Mouse (Mus musculus): ENCODE measurements around the gene Lce6a.

Lce6a gene

DNA sequence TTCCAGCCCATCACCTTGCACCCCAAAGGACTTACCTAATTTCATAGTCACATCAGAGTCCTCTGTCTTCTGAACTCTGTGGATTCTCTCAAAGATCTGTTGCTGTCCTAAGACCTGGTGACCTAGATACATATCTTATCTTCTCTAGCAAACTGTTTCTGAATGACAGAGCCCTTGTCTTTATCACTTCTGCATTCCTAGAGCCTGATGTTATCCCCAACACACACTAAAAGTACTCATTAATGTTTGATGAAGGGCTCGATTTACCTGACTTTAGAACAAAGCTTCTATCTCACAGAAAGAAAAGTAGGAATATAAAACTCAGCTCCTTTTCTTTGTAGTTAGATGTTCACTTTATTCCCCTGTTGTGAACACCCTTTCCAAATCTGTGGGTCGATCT, at the start of gene Lce6a:
TSS of gene Lce6a (minus strand) at position 101 of the 400 bp plus-strand sequence.
- DNase-seq (ENCODE audit: low spot score), result no peak

DNA sequence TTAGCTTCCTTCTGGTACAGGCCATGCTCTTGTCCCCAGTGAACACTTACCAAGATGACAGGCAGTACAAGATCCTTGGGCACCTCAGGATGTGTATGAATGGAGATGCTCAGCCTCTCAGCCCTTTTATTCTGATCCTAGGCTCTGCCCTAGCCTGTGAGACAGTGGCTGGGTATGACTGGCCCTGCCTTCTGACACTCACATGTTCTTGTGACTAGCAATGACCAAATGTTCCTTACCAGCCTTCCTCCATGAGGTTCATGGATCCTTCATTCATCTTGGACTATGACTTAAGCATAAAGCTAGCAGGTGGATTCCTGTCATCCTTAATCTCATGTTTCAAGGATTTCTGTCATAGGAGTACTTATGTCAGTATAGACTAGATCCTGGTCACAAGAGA, 48.8 kb upstream of the Lce6a start, which contains the start of gene Lce1a2:
TSS of gene Lce1a2 (minus strand) at position 101 of the 400 bp plus-strand sequence.
- no peak for DNase-seq (ENCODE audit: low spot score)

DNA sequence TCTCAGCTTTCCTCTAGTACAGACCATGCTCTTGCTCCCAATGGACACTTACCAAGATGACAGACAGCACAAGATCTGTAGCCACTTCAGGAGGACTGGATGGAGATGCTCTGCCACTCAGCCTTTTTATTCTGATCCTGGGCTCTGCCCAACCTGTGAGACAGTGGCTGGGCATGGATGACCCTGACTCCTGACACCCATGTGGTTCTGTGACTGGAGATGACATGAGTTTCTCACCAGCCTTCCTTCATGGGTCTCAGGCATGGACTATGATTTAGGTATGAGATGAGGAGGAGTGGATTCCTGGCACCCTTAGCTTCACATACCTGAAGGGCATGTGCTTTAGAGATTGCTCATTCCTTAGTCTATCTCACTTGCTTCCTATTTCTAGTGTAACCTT, 35.4 kb upstream of the Lce6a start, which contains the start of gene Lce1b:
TSS of gene Lce1b (minus strand) at position 101 of the 400 bp plus-strand sequence.
- DNase-seq (ENCODE audit: low spot score), result no peak

DNA sequence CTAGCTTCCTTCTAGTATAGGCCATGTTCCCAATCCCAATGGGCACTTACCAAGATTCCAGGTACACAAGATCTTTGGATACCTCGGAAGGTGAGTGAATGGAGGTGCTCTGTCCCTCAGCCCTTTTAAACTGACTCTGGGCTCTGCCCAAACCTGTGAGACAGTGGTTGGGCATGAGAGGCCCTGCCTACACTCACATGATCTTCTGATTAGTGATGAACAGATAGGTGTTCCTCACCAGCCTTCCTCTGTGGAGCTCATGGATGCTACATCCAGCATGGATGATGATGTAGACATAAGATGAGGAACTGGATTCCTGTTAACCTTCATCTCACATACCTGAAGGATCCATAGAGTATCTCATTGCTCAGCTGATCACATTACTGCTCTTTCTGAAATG, 26.7 kb upstream of the Lce6a start, which contains the start of gene Lce1a1:
TSS of gene Lce1a1 (minus strand) at position 101 of the 400 bp plus-strand sequence.
- DNase-seq (ENCODE audit: low spot score), result no peak

DNA sequence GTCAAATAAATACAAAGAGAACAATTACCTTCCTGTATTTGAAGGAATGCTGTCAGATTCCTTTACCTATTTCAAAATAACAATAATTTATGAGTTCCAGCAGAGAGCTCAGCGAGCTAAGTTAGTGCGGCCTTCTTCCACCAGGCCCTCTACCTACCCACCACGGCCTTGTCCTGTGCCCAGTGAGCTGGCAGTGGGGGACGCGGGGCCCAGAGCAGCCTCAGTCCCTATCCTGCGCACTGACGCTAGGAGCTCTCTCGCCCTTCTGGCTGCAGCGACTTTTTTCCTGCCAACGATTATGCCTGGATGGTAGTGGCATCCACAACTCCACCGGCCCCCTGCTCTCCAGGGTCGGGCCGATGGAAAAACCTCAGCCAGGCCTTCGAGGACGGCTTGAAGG, 18.4 kb upstream of the Lce6a start:
- no peak for DNase-seq (ENCODE audit: low spot score)

DNA sequence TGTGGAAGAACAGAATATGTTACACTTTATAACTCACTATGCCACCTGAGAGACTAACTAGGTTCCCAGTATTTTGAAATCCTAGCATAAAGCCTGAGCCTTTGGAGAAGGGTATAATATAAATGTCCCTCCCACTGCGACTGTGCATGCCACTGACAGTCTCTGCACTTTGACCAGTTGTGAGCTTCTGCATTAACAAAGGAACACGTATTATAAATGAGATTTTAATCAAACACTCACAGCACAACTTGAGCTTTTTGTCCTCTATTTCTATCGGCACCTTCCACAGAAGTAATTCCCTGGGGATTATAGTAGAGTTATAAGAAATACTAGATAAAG, 17.2 kb upstream of the Lce6a start:
- no peak for DNase-seq (ENCODE audit: low spot score)

GRCm38 (mm10) chr3:92637745-92638652, 16.5 kb upstream of the Lce6a start:
- DNase-seq (ENCODE audit: low spot score), result no peak

- DNase-seq (ENCODE audit: low spot score), result no peak
These were observed 11.7 kb downstream of the Lce6a start for GRCm38 (mm10) chr3:92609804-92610203.

DNA sequence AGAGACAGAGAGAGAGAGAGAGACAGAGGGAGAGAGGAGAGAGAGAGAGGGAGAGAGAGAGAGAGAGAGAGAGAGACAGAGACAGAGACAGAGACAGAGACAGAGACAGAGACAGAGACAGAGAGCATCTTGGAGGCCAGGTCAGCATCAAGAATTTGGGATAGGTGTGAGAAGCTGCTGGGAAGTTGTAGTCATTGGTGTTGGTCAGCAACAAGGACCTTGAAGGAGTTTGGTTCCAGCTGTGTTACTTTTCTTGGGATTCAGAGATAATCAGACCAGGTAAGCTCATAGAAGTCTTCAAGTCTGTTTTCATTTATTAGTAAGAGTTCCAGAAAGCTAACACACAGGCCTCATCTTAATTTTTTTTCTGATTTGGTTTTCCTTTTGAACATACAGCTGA, 14.1 kb downstream of the Lce6a start, which contains the start of gene 2210017I01Rik:
TSS of gene 2210017I01Rik (minus strand) at position 101 of the 400 bp plus-strand sequence.
- DNase-seq (ENCODE audit: low spot score), result no peak

GRCm38 (mm10) chr3:92602169-92602568, 19.3 kb downstream of the Lce6a start:
- no peak for DNase-seq (ENCODE audit: low spot score)

DNA sequence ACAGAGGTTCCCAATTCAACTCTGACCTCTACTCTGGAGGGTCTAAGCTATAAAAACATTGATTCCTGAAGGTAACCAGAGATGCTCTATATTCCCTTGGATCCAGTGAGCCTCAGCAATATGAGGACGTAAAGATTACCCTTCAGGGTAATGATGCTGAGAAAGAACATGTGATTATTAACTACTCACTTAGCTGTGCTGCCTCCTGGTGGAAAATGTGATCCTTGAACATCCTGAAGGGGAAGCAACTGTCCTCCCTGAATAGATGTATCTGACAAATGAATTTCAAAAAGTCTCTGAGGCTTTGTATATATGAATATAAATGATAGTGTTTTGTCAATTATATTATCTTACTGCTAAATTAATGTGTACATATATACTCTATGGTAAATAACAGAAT, 21.0 kb downstream of the Lce6a start:
- DNase-seq (ENCODE audit: low spot score), result no peak

DNA sequence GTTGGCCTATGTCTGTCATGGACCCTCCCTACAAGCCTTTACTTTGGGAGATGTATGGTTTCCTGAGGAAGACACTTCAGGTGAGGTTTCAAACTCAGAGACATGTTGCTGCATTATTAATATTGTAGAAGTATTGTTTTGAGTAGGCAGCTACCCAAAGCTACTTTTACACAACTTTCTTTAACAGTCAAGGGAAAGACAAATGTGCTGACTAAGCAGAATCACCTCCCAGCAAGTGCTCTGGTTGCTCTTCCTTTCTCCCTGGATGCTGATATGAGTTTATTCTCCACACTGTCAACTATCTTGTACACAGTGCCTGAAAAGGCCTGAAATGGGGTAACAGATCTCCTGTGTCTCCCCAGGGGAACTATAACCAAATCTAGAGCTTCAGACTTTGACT, 21.5 kb downstream of the Lce6a start:
- DNase-seq (ENCODE audit: low spot score), result no peak

DNA sequence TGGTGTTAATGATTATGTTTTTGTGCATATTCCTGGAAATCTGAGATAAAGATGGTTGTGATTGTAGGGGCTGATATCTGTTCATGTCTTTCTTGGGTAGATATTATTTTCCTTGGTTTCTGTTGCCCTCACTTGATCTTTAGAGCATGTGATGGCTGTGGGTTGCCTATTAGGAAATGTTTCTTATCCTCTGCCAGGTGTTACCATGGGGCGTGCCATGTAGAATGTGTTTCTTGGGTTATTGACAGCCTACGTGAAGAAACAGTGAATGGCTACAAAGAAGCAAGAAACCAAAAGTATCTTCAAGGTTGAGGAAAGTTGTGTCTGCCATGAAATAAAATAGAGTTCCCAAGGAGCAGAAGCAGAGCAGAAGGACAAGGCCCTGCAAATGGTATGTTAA, 23.0 kb downstream of the Lce6a start:
- no peak for DNase-seq (ENCODE audit: low spot score)

- DNase-seq (ENCODE audit: low spot score), result no peak
These were observed 32.6 kb downstream of the Lce6a start, which contains the start of gene Smcp for GRCm38 (mm10) chr3:92588858-92589257. Gene Smcp (minus strand): TSS chr3:92588997.

DNA sequence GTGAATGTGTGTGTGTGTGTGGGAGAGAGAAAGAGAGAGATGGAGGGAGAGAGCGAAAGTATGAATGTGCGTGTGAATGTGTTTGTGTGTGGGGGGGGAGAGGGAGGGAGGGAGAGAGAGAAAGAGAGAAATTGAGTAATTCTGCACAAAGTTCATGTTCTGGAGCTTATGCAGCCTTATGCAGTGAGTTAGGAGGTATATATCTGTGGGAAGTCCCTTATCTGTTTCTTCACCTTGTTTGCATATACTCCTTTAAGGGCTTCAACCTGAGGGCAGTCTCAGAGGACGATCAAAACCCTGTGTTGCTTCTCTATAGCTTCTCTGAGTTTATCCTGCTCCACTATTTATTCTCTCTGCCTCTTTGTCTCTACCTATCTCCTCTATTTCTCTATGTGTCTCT, 34.3 kb downstream of the Lce6a start:
- no peak for DNase-seq (ENCODE audit: low spot score)

GRCm38 (mm10) chr3:92585055-92585454, 36.4 kb downstream of the Lce6a start:
- DNase-seq (ENCODE audit: low spot score), result no peak

- DNase-seq (ENCODE audit: low spot score), result no peak
These were observed 38.2 kb downstream of the Lce6a start for GRCm38 (mm10) chr3:92583164-92583826.

- DNase-seq (ENCODE audit: low spot score), result no peak
These were observed 42.0 kb downstream of the Lce6a start for GRCm38 (mm10) chr3:92579508-92579907.

- no peak for DNase-seq (ENCODE audit: low spot score)
These were observed 42.6 kb downstream of the Lce6a start for GRCm38 (mm10) chr3:92578652-92579413.

- no peak for DNase-seq (ENCODE audit: low spot score)
These were observed 47.9 kb downstream of the Lce6a start, which contains the start of gene Ivl for GRCm38 (mm10) chr3:92573449-92574041. Gene Ivl (minus strand): TSS chr3:92573735.

- no peak for DNase-seq (ENCODE audit: low spot score)
These were observed 48.8 kb downstream of the Lce6a start for GRCm38 (mm10) chr3:92572514-92573155.
